Mouse (Mus musculus): Measurements from ENCODE around the gene Slc26a5.
A peak's percentile ranks its signal among the peaks of the same experiment; 100 is the strongest.

DNA sequence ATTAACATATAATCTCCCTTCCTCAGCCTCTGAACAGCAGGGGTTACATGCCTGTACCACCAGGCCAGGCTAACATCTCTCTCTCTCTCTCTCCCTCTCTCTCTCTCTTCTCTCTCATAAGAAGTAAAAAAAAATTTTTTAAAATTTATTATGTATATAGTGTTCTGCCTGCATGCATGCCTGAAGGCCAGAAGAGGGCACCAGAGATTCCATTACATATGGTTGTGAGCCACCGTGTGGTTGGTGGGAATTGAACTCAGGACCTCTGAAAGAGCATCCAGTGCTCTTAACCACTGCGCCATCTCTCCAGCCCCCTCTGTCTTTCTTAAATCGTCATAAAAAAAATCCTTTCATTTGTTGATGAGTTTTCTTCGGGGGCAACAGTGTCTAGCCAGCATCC, 20.7 kb downstream of the Slc26a5 start:
- TF ChIP-seq CTCF (IDR thresholded peaks at IDR 0.05; ENCODE audit: insufficient read depth, low read length) (peak; percentile 23; the same call in 1 of the 2 replicates), POLR2A (IDR thresholded peaks at IDR 0.05; ENCODE audit: borderline replicate concordance, extremely low read depth, low read depth, low read length) (no peak)
